Mouse (Mus musculus) liver, adult 2 months (tissue): ENCODE data around the gene Pitpna. TPM values are rescaled to one million over a fixed set of nuclear protein-coding genes. Genes with fewer than 3 reads are reported as not detected.
"Not testable (repeated sequence)": the region's sequence is repeated elsewhere in the genome, so short reads cannot be mapped to it uniquely, and the experiment has no call there.

Experiments used
- DNase-seq: peaks from one replicate; pipeline ENCODE4 v3.0.0-alpha.2; 2011; ENCODE audit warnings: low read depth, low spot score; ENCODE audit errors: extremely low read depth
- H3K27ac ChIP-seq: fragments of 200-500 bp; replicated peaks from 2 replicates; pipeline ENCODE4 v1.5.1; 2012; ENCODE audit warnings: low read depth, mild to moderate bottlenecking, control low read depth, inconsistent platforms, low read length; ENCODE audit not compliant: insufficient read depth
- H3K27me3 ChIP-seq: fragments of 200-500 bp; 2 replicates; pipeline ENCODE4 v1.6.1; 2012; ENCODE audit warnings: mild to moderate bottlenecking, moderate library complexity, low read length, inconsistent platforms; ENCODE audit not compliant: control insufficient read depth, insufficient read depth
- H3K36me3 ChIP-seq: fragments of 200-500 bp; 2 replicates; pipeline ENCODE4 v1.6.1; 2012; ENCODE audit warnings: low read length, inconsistent platforms; ENCODE audit not compliant: control insufficient read depth, insufficient read depth
- H3K4me1 ChIP-seq: fragments of 200-500 bp; 2 replicates; pipeline ENCODE4 v1.6.1; 2011; ENCODE audit warnings: low read length; ENCODE audit not compliant: control insufficient read depth, insufficient read depth
- H3K4me3 ChIP-seq: fragments of 200-500 bp; 2 replicates; pipeline ENCODE4 v1.5.1; 2011; ENCODE audit warnings: low read depth, mild to moderate bottlenecking, control low read depth, low read length, moderate library complexity; ENCODE audit not compliant: insufficient read depth
- H3K79me2 ChIP-seq: fragments of 200-500 bp; 2 replicates; pipeline ENCODE4 v1.6.1; 2012; ENCODE audit warnings: inconsistent platforms, mild to moderate bottlenecking, low read length, moderate library complexity; ENCODE audit not compliant: control insufficient read depth, insufficient read depth
- H3K9ac ChIP-seq: fragments of 200-500 bp; 2 replicates; pipeline ENCODE4 v1.6.1; 2012; ENCODE audit warnings: low read depth, mild to moderate bottlenecking, control low read depth, inconsistent platforms, low read length
- CTCF ChIP-seq: fragments of 200-500 bp; IDR thresholded peaks from 2 replicates; pipeline ENCODE4 v1.5.1; 2011; ENCODE audit warnings: low read depth, low read length, control low read depth
- POLR2A ChIP-seq: fragments of 200-500 bp; IDR thresholded peaks from 2 replicates; pipeline ENCODE4 v1.6.1; 2011; ENCODE audit warnings: low read length, control low read depth; ENCODE audit not compliant: insufficient read depth; ENCODE audit errors: extremely low read depth
- WGBS: fragments of 180-500 bp; shearing (Covaris S2); methylation state at CpG from one replicate; pipeline ENCODE4 v1.1.7; 2018; 5-methylcytosine and 5-hydroxymethylcytosine counted together
- polyA plus RNA-seq: library from polyadenylated mRNA; depleted of rRNA; stranded (reverse); fragments of >200 nt; gene quantifications from 2 replicates; pipeline ENCODE4 v1.2.3, GENCODE M21; 2012
- total RNA-seq: library from RNA; depleted of rRNA; stranded (reverse); fragments of >200 nt; gene quantifications from 2 replicates; pipeline ENCODE4 v1.2.3, GENCODE M21; 2014

Pitpna gene
- total and polyA plus RNA-seq, 2 experiments, result 21.0 to 28.9 TPM

- 34% methylated on average over 3 of the region's 3 CpGs for WGBS
- TF ChIP-seq POLR2A, result no peak
- TF ChIP-seq CTCF, result no peak
- peak; percentile 63 for DNase-seq
- Histone ChIP-seq H3K27me3 (no peaks in the 10 kb centered on the region), H3K9ac (no peak overlapping the region), H3K4me1 (peaks cover 13% of the 10 kb centered on the region), H3K79me2 (no peaks in the 10 kb centered on the region; the same call in 1 of the 2 replicates), H3K27ac (no peak overlapping the region), H3K36me3 (peaks cover 22% of the 10 kb centered on the region; the same call in 1 of the 2 replicates), H3K4me3 (no peak overlapping the region)
Observed at GRCm38 (mm10) chr11:75596726-75597255, 8.9 kb downstream of the Pitpna start.

- peaks cover 26% of the 10 kb centered on the region; the same call in 1 of the 2 replicates for H3K36me3 ChIP-seq
- peaks cover 13% of the 10 kb centered on the region for H3K4me1 ChIP-seq
- TF ChIP-seq CTCF (no peak), POLR2A (no peak)
- no peak for DNase-seq
- 93% methylated on average over 6 of the region's 6 CpGs for WGBS
- H3K9ac ChIP-seq, result no peak overlapping the region
- no peak overlapping the region for H3K4me3 ChIP-seq
- H3K27ac ChIP-seq, result no peak overlapping the region
- H3K27me3 ChIP-seq, result no peaks in the 10 kb centered on the region
- no peaks in the 10 kb centered on the region; the same call in 1 of the 2 replicates for H3K79me2 ChIP-seq
Observed at GRCm38 (mm10) chr11:75598004-75598403, 10.1 kb downstream of the Pitpna start.

GRCm38 (mm10) chr11:75599802-75600201, 11.9 kb downstream of the Pitpna start:
- peaks cover 27% of the 10 kb centered on the region; the same call in 1 of the 2 replicates for H3K36me3 ChIP-seq
- H3K4me3 ChIP-seq, result not testable (repeated sequence)
- 97% methylated on average over 17 of the region's 17 CpGs for WGBS

GRCm38 (mm10) chr11:75604826-75605225, 16.9 kb downstream of the Pitpna start:
- no peak overlapping the region for H3K4me3 ChIP-seq
- no peaks in the 10 kb centered on the region; the same call in 1 of the 2 replicates for H3K79me2 ChIP-seq
- peaks cover 31% of the 10 kb centered on the region for H3K36me3 ChIP-seq
- no peaks in the 10 kb centered on the region for H3K27me3 ChIP-seq
- H3K9ac ChIP-seq, result no peak overlapping the region
- DNase-seq, result no peak
- H3K27ac ChIP-seq, result no peak overlapping the region
- 67% methylated on average over 5 of the region's 5 CpGs for WGBS
- H3K4me1 ChIP-seq, result peaks cover 2% of the 10 kb centered on the region; the same call in 1 of the 2 replicates
- TF ChIP-seq POLR2A, result no peak
- no peak for TF ChIP-seq CTCF

More at GRCm38 (mm10) chr11:75599802-75600201, 11.9 kb downstream of the Pitpna start:
- not testable (repeated sequence) for H3K79me2 ChIP-seq, H3K9ac ChIP-seq, DNase-seq, H3K27ac ChIP-seq, H3K27me3 ChIP-seq
- peaks cover 13% of the 10 kb centered on the region for H3K4me1 ChIP-seq

- no peak for DNase-seq
- TF ChIP-seq POLR2A, result no peak
- TF ChIP-seq CTCF, result no peak
- Histone ChIP-seq H3K27me3 (no peaks in the 10 kb centered on the region), H3K4me1 (peaks cover 2% of the 10 kb centered on the region; the same call in 1 of the 2 replicates), H3K27ac (no peak overlapping the region), H3K36me3 (peaks cover 31% of the 10 kb centered on the region), H3K9ac (no peak overlapping the region), H3K4me3 (no peak overlapping the region), H3K79me2 (no peaks in the 10 kb centered on the region; the same call in 1 of the 2 replicates)
- WGBS, result 54% methylated on average over 1 of the region's 1 CpGs
Observed at GRCm38 (mm10) chr11:75605318-75605717, 17.4 kb downstream of the Pitpna start.

GRCm38 (mm10) chr11:75608776-75609175, 20.9 kb downstream of the Pitpna start:
- Histone ChIP-seq H3K27me3 (no peaks in the 10 kb centered on the region), H3K27ac (no peak overlapping the region), H3K36me3 (peaks cover 38% of the 10 kb centered on the region), H3K9ac (no peak overlapping the region), H3K79me2 (no peaks in the 10 kb centered on the region), H3K4me1 (peaks cover 2% of the 10 kb centered on the region; the same call in 1 of the 2 replicates), H3K4me3 (no peak overlapping the region)
- DNase-seq, result peak; percentile 69
- WGBS, result 42% methylated on average over 5 of the region's 5 CpGs
- TF ChIP-seq POLR2A (no peak), CTCF (no peak)
